Mouse (Mus musculus): ENCODE data around the gene Cnnm4.

GRCm38 (mm10) chr1:36445508-36445907 is 25.9 kb upstream of the Cnnm4 start:
- no peak for TF ChIP-seq CTCF (IDR thresholded peaks at IDR 0.05; ENCODE audit: low read depth, low read length)
- TF ChIP-seq POLR2A (IDR thresholded peaks at IDR 0.05; ENCODE audit: extremely low read depth, insufficient read depth, low read length), result no peak

All from liver, adult 2 months (tissue).